Mouse (Mus musculus): ENCODE results near the gene Gm49510.

DNA sequence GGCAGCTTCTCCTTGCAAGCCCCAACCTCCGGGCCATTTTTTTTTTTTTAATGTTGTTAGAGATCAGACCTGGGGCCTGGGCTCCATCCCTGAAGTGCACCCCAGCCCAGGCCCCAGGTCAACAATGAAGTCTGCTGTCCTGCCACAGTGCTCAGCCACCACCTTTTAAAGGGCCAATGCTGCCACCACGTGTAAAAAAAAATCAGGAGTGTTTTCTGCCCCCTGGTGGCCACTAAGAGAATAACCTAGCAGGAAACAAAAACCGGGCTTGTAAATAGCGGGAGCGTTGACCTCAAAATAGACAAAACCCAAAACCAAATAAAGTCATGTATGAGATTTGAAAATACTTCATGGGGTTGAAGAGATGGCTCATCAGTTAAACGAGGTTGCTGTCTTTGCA, 29.7 kb upstream of the Gm49510 start:
- no peak for TF ChIP-seq POLR2A (IDR thresholded peaks at IDR 0.05; ENCODE audit: insufficient read depth, low read length)
- peak; percentile 50 for TF ChIP-seq CTCF (IDR thresholded peaks at IDR 0.05; ENCODE audit: low read depth, low read length)

Data from ES-Bruce4 (cell line).